Mouse (Mus musculus): ENCODE results near the gene Pip5kl1.

GRCm38 (mm10) chr2:32530479-32530878, 44.1 kb upstream of the Pip5kl1 start:
- TF ChIP-seq GATA1 (IDR thresholded peaks at IDR 0.05; ENCODE audit: low read length) (no peak), TAL1 (IDR thresholded peaks at IDR 0.05; ENCODE audit: low read length) (no peak)
